Mouse (Mus musculus): ENCODE measurements around the gene Olfr1396. TPM values are rescaled to one million over a fixed set of nuclear protein-coding genes. Genes with fewer than 3 reads are reported as not detected.

Olfr1396 gene
- not detected in 2 replicates for polyA plus RNA-seq (2014; fragmentation: Nextera tagmentation; extraction: Ambion mirVana)

DNA sequence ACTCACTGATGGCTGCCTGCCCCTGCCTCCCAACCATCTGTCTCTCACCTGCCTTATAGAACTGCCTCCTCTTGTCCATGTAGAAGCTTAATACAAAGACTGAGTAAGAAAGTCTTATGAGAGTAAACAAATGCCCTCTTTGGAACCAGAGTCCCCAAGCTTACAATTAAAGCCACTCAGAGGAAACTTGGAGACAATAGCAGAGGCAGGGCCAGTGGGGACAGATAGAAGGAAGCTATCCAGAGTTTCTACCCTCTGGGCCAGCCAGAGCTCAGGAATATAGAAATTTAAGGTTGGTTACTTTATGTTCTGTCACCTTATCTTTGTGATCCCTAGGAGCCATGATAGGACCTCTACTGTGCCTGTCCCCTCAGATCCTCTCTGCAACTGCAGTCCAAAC lies at the start of gene Olfr1396:
Olfr1396 (minus strand) TSS at position 101 of the 400 bp plus-strand sequence.
- Histone ChIP-seq H3K9ac (ENCODE audit: low read depth, low read length) (no peak within 1 kb of the TSS), H3K27ac (ENCODE audit: low read depth, low read length) (no peak within 1 kb of the TSS), H3K9me3 (replicated peaks; ENCODE audit: control insufficient read depth, low read length) (no peaks in the 10 kb centered on the region), H3K4me3 (ENCODE audit: low read depth, low read length) (no peak within 1 kb of the TSS), H3K4me1 (ENCODE audit: control insufficient read depth, insufficient read depth, low read length) (no peaks in the 10 kb centered on the region), H3K4me2 (no peak within 1 kb of the TSS), H3K36me3 (ENCODE audit: control insufficient read depth, insufficient read depth, low read length) (no peaks in the 10 kb centered on the region), H3K27me3 (ENCODE audit: control insufficient read depth, insufficient read depth, low read length) (no peaks in the 10 kb centered on the region)
- no peak for ATAC-seq (replicated peaks; ENCODE audit: insufficient number of reproducible peaks, low FRiP score, low TSS enrichment)

GRCm38 (mm10) chr11:49156821-49157814 lies 42.4 kb upstream of the Olfr1396 start:
- Histone ChIP-seq H3K9ac (ENCODE audit: low read depth, low read length) (no peak overlapping the region), H3K9me3 (replicated peaks; ENCODE audit: control insufficient read depth, low read length) (no peaks in the 10 kb centered on the region), H3K4me1 (ENCODE audit: control insufficient read depth, insufficient read depth, low read length) (no peaks in the 10 kb centered on the region), H3K27ac (ENCODE audit: low read depth, low read length) (no peak overlapping the region), H3K4me2 (no peak overlapping the region), H3K36me3 (ENCODE audit: control insufficient read depth, insufficient read depth, low read length) (no peaks in the 10 kb centered on the region), H3K4me3 (ENCODE audit: low read depth, low read length) (no peak overlapping the region), H3K27me3 (ENCODE audit: control insufficient read depth, insufficient read depth, low read length) (no peaks in the 10 kb centered on the region)
- no peak for ATAC-seq (replicated peaks; ENCODE audit: insufficient number of reproducible peaks, low FRiP score, low TSS enrichment)
- 80% methylated on average over 2 of the region's 2 CpGs for WGBS (ENCODE audit: insufficient replicate concordance)

DNA sequence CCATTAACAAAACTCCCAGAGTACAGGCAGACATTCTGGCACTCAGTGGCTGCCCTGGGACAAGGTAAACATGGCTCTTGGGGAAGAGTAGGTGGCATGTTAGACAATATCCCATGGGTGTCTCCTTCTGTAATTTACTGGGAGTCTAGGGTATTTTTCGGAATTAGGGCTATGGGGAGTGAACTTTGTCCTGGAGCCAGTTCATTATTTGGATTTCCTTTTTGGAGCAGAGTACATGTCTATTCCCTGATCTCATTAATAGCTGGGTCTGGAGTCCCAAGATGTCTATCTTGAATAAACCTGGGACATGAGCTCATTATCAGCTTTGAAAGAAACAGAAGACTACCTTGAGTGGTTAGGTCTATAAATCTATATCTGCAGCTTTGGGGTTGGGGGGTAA lies 39.4 kb upstream of the Olfr1396 start, which contains the start of gene Olfr1394:
Olfr1394 (plus strand) TSS at position 301 of the 400 bp plus-strand sequence.
- Histone ChIP-seq H3K27ac (ENCODE audit: low read depth, low read length) (no peak within 1 kb of the TSS), H3K27me3 (ENCODE audit: control insufficient read depth, insufficient read depth, low read length) (no peaks in the 10 kb centered on the region), H3K9ac (ENCODE audit: low read depth, low read length) (no peak within 1 kb of the TSS), H3K36me3 (ENCODE audit: control insufficient read depth, insufficient read depth, low read length) (no peaks in the 10 kb centered on the region), H3K4me1 (ENCODE audit: control insufficient read depth, insufficient read depth, low read length) (no peaks in the 10 kb centered on the region), H3K9me3 (replicated peaks; ENCODE audit: control insufficient read depth, low read length) (no peaks in the 10 kb centered on the region), H3K4me3 (ENCODE audit: low read depth, low read length) (no peak within 1 kb of the TSS), H3K4me2 (no peak within 1 kb of the TSS)
- no peak for ATAC-seq (replicated peaks; ENCODE audit: insufficient number of reproducible peaks, low FRiP score, low TSS enrichment)
- WGBS (ENCODE audit: insufficient replicate concordance) = 63% methylated on average over 1 of the region's 1 CpGs

GRCm38 (mm10) chr11:49141974-49142373 lies 27.3 kb upstream of the Olfr1396 start, which contains the start of gene Olfr1395:
Gene Olfr1395 (plus strand): TSS chr11:49142274.
- Histone ChIP-seq H3K4me3 (ENCODE audit: low read depth, low read length) (no peak within 1 kb of the TSS), H3K9ac (ENCODE audit: low read depth, low read length) (no peak within 1 kb of the TSS), H3K36me3 (ENCODE audit: control insufficient read depth, insufficient read depth, low read length) (no peaks in the 10 kb centered on the region), H3K27me3 (ENCODE audit: control insufficient read depth, insufficient read depth, low read length) (no peaks in the 10 kb centered on the region), H3K27ac (ENCODE audit: low read depth, low read length) (no peak within 1 kb of the TSS), H3K4me2 (no peak within 1 kb of the TSS), H3K4me1 (ENCODE audit: control insufficient read depth, insufficient read depth, low read length) (no peaks in the 10 kb centered on the region), H3K9me3 (replicated peaks; ENCODE audit: control insufficient read depth, low read length) (no peaks in the 10 kb centered on the region)
- 85% methylated on average over 6 of the region's 6 CpGs for WGBS (ENCODE audit: insufficient replicate concordance)
- no peak for ATAC-seq (replicated peaks; ENCODE audit: insufficient number of reproducible peaks, low FRiP score, low TSS enrichment)

DNA sequence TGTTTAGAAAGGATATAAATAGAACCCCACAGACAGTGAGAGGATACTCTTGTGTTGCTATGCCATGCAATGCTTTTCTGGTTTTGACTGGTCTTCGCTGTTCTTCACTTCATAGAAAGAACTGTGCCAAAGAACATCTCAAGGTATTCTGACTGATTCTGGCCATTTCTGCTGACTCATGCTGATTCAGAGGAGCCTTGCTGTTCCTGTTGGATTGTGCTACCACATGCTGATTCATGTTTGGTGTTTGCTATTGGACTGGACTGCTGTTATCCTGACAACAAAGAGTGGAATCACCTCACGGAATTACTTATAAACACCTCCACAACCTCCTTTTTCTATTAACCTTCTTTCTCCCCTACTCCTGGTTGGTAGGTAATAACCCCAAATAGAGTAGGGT lies 9.5 kb upstream of the Olfr1396 start:
- ATAC-seq (replicated peaks; ENCODE audit: insufficient number of reproducible peaks, low FRiP score, low TSS enrichment) = no peak
- no peaks in the 10 kb centered on the region for H3K4me1 ChIP-seq (ENCODE audit: control insufficient read depth, insufficient read depth, low read length)
- no peak overlapping the region for H3K27ac ChIP-seq (ENCODE audit: low read depth, low read length)
- no peaks in the 10 kb centered on the region for H3K36me3 ChIP-seq (ENCODE audit: control insufficient read depth, insufficient read depth, low read length)
- no peaks in the 10 kb centered on the region for H3K9me3 ChIP-seq (replicated peaks; ENCODE audit: control insufficient read depth, low read length)
- H3K9ac ChIP-seq (ENCODE audit: low read depth, low read length) = no peak overlapping the region
- no peak overlapping the region for H3K4me3 ChIP-seq (ENCODE audit: low read depth, low read length)
- no peaks in the 10 kb centered on the region for H3K27me3 ChIP-seq (ENCODE audit: control insufficient read depth, insufficient read depth, low read length)
- WGBS (ENCODE audit: insufficient replicate concordance) = 71% methylated on average over 2 of the region's 2 CpGs
- no peak overlapping the region for H3K4me2 ChIP-seq

DNA sequence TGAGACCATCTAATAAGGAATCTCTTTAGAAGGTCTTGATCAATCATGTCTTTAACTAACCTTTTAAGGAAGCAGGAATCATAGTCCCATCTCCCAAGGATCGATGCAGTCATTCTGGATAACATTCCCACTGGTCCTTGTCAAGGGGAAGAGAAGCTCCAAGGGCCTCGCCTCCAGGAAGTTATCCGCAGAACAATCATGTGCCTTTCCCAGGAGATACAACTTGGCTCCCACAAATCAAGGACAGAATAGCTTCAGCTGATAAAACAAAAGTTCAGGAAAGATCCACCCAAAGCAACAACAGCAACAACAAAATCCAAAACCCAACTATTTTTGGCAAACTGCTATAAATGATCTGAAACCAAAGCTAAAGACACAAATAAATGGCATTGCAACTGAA lies 5.0 kb upstream of the Olfr1396 start:
- WGBS (ENCODE audit: insufficient replicate concordance) = 63% methylated on average over 3 of the region's 3 CpGs
- no peak overlapping the region for H3K9ac ChIP-seq (ENCODE audit: low read depth, low read length)
- no peaks in the 10 kb centered on the region for H3K4me1 ChIP-seq (ENCODE audit: control insufficient read depth, insufficient read depth, low read length)
- H3K36me3 ChIP-seq (ENCODE audit: control insufficient read depth, insufficient read depth, low read length) = no peaks in the 10 kb centered on the region
- H3K4me3 ChIP-seq (ENCODE audit: low read depth, low read length) = no peak overlapping the region
- H3K4me2 ChIP-seq = no peak overlapping the region
- no peak for ATAC-seq (replicated peaks; ENCODE audit: insufficient number of reproducible peaks, low FRiP score, low TSS enrichment)
- H3K9me3 ChIP-seq (replicated peaks; ENCODE audit: control insufficient read depth, low read length) = no peaks in the 10 kb centered on the region
- H3K27ac ChIP-seq (ENCODE audit: low read depth, low read length) = no peak overlapping the region
- H3K27me3 ChIP-seq (ENCODE audit: control insufficient read depth, insufficient read depth, low read length) = no peaks in the 10 kb centered on the region

DNA sequence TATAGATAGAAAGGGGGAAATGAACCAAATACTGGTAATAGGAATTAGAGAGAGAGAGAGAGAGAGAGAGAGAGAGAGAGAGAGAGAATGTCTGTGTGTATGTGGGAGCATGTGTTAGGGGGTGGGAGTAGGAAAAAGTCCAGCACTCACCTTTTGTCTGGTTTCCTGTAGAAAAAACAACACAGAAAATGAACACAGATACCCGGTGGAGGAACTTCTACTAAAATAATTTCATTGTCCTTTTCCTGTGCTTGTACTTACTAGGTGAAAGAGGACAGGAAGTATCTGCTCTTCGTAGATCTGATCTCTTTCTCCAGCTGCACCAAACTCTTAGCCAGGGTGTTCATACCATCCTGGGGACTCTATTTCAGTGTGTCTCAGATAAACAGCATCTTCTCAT lies 516 bp downstream of the Olfr1396 start:
- ATAC-seq (replicated peaks; ENCODE audit: insufficient number of reproducible peaks, low FRiP score, low TSS enrichment) = no peak
- no peaks in the 10 kb centered on the region for H3K36me3 ChIP-seq (ENCODE audit: control insufficient read depth, insufficient read depth, low read length)
- no peaks in the 10 kb centered on the region for H3K4me1 ChIP-seq (ENCODE audit: control insufficient read depth, insufficient read depth, low read length)
- no peak overlapping the region for H3K9ac ChIP-seq (ENCODE audit: low read depth, low read length)
- no peak overlapping the region for H3K4me3 ChIP-seq (ENCODE audit: low read depth, low read length)
- 55% methylated on average over 2 of the region's 2 CpGs for WGBS (ENCODE audit: insufficient replicate concordance)
- H3K27ac ChIP-seq (ENCODE audit: low read depth, low read length) = no peak overlapping the region
- H3K27me3 ChIP-seq (ENCODE audit: control insufficient read depth, insufficient read depth, low read length) = no peaks in the 10 kb centered on the region
- H3K4me2 ChIP-seq = no peak overlapping the region
- H3K9me3 ChIP-seq (replicated peaks; ENCODE audit: control insufficient read depth, low read length) = no peaks in the 10 kb centered on the region

DNA sequence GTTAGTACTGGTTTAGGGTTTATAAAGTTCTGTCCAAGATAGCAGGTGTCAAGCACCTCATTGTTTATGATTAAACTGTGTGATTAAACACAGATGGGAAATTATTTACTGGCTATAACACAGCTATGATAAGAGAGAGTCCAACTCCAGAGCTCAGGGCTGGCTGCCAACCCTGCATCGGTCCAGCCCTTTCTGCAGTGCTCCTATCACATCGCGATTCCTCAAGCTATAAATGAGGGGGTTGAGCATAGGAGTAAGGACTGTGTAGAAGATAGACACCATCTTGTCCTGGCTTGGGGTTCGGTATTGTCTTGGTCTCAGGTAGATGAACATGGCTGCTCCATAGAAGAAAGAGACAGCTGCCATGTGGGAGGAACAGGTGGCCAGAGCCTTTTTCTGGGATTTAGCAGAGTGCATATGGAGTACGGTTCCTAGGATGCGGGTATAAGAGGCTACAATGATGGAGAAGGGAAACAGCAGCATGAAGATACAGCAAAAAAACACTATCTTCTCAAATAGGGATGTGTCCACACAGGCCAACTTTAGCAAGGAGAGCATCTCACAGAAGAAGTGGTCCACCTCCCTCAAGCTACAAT lies 2.0 kb downstream of the Olfr1396 start:
- Histone ChIP-seq H3K27me3 (ENCODE audit: control insufficient read depth, insufficient read depth, low read length) (no peaks in the 10 kb centered on the region), H3K4me1 (ENCODE audit: control insufficient read depth, insufficient read depth, low read length) (no peaks in the 10 kb centered on the region), H3K4me3 (ENCODE audit: low read depth, low read length) (no peak overlapping the region), H3K36me3 (ENCODE audit: control insufficient read depth, insufficient read depth, low read length) (no peaks in the 10 kb centered on the region), H3K9me3 (replicated peaks; ENCODE audit: control insufficient read depth, low read length) (no peaks in the 10 kb centered on the region), H3K4me2 (no peak overlapping the region), H3K9ac (ENCODE audit: low read depth, low read length) (no peak overlapping the region), H3K27ac (ENCODE audit: low read depth, low read length) (no peak overlapping the region)
- ATAC-seq (replicated peaks; ENCODE audit: insufficient number of reproducible peaks, low FRiP score, low TSS enrichment) = no peak
- 78% methylated on average over 6 of the region's 6 CpGs for WGBS (ENCODE audit: insufficient replicate concordance)

All from heart, embryonic 11.5 days (tissue).